Mouse (Mus musculus): ENCODE measurements around the gene Cdh6. TPM values are rescaled to one million over a fixed set of nuclear protein-coding genes. Genes with fewer than 3 reads are reported as not detected.
A peak's percentile ranks its signal among the peaks of the same experiment; 100 is the strongest.

The Cdh6 gene
- polyA plus RNA-seq, 1 experiment from 2014 or later: 2.1 TPM

- Histone ChIP-seq H3K27me3 (ENCODE audit: control insufficient read depth, insufficient read depth, low read length) (no peaks in the 10 kb centered on the region; the same call in 1 of the 2 replicates), H3K9ac (ENCODE audit: low read length) (peak overlapping the region; percentile 48), H3K4me3 (ENCODE audit: low read depth, low read length) (peak overlapping the region; percentile 52), H3K4me1 (replicated peaks; ENCODE audit: control insufficient read depth, insufficient read depth) (no peaks in the 10 kb centered on the region; the same call in 1 of the 2 replicates), H3K36me3 (ENCODE audit: control insufficient read depth, insufficient read depth, low read length) (no peaks in the 10 kb centered on the region), H3K4me2 (replicated peaks; ENCODE audit: low read depth) (peak overlapping the region; percentile 81), H3K27ac (replicated peaks) (no peak overlapping the region), H3K9me3 (ENCODE audit: control insufficient read depth, low read length) (no peaks in the 10 kb centered on the region)
- ATAC-seq (ENCODE audit: low FRiP score, low TSS enrichment) (0 out of 2 replicates have a peak, but pooled peaks have one; percentile 38), DNase-seq (ENCODE audit: low spot score) (no peak)
- WGBS: under 1% methylated on average over 26 of the region's 26 CpGs
- no peak for TF ChIP-seq EP300 (optimal IDR thresholded peaks at IDR 0.05)
- TF ChIP-seq CTCF (IDR thresholded peaks at IDR 0.05; ENCODE audit: low read depth): no peak
These were observed 957 bp downstream of the Cdh6 start for GRCm38 (mm10) chr15:13172365-13173070.

GRCm38 (mm10) chr15:13171486-13172364 is 1.8 kb downstream of the Cdh6 start:
- WGBS: 6% methylated on average over 16 of the region's 16 CpGs
- DNase-seq (ENCODE audit: low spot score): peak; percentile 18
- Histone ChIP-seq H3K9ac (ENCODE audit: low read length) (no peak overlapping the region), H3K27ac (replicated peaks) (no peak overlapping the region), H3K9me3 (ENCODE audit: control insufficient read depth, low read length) (no peaks in the 10 kb centered on the region), H3K4me1 (replicated peaks; ENCODE audit: control insufficient read depth, insufficient read depth) (no peaks in the 10 kb centered on the region; the same call in 1 of the 2 replicates), H3K4me3 (ENCODE audit: low read depth, low read length) (peak overlapping the region; percentile 52), H3K4me2 (replicated peaks; ENCODE audit: low read depth) (peak overlapping the region; percentile 81), H3K27me3 (ENCODE audit: control insufficient read depth, insufficient read depth, low read length) (no peaks in the 10 kb centered on the region; the same call in 1 of the 2 replicates), H3K36me3 (ENCODE audit: control insufficient read depth, insufficient read depth, low read length) (no peaks in the 10 kb centered on the region)
- TF ChIP-seq EP300 (optimal IDR thresholded peaks at IDR 0.05) (no peak), CTCF (IDR thresholded peaks at IDR 0.05; ENCODE audit: low read depth) (no peak)
- no peak for ATAC-seq (ENCODE audit: low FRiP score, low TSS enrichment)

GRCm38 (mm10) chr15:13165094-13165885 is 8.2 kb downstream of the Cdh6 start:
- Histone ChIP-seq H3K4me3 (ENCODE audit: low read depth, low read length) (no peak overlapping the region), H3K9me3 (ENCODE audit: control insufficient read depth, low read length) (no peaks in the 10 kb centered on the region), H3K4me1 (replicated peaks; ENCODE audit: control insufficient read depth, insufficient read depth) (no peaks in the 10 kb centered on the region), H3K36me3 (ENCODE audit: control insufficient read depth, insufficient read depth, low read length) (no peaks in the 10 kb centered on the region), H3K27ac (replicated peaks) (no peak overlapping the region), H3K27me3 (ENCODE audit: control insufficient read depth, insufficient read depth, low read length) (no peaks in the 10 kb centered on the region), H3K4me2 (replicated peaks; ENCODE audit: low read depth) (no peak overlapping the region), H3K9ac (ENCODE audit: low read length) (no peak overlapping the region)
- ATAC-seq (ENCODE audit: low FRiP score, low TSS enrichment) (no peak), DNase-seq (ENCODE audit: low spot score) (no peak)
- 90% methylated on average over 13 of the region's 13 CpGs for WGBS
- TF ChIP-seq EP300 (optimal IDR thresholded peaks at IDR 0.05) (no peak), CTCF (IDR thresholded peaks at IDR 0.05; ENCODE audit: low read depth) (no peak)

GRCm38 (mm10) chr15:13155820-13156219 is 17.7 kb downstream of the Cdh6 start:
- Histone ChIP-seq H3K4me3 (ENCODE audit: low read depth, low read length) (no peak overlapping the region), H3K4me1 (replicated peaks; ENCODE audit: control insufficient read depth, insufficient read depth) (no peaks in the 10 kb centered on the region), H3K4me2 (replicated peaks; ENCODE audit: low read depth) (no peak overlapping the region), H3K27me3 (ENCODE audit: control insufficient read depth, insufficient read depth, low read length) (no peaks in the 10 kb centered on the region), H3K36me3 (ENCODE audit: control insufficient read depth, insufficient read depth, low read length) (no peaks in the 10 kb centered on the region), H3K27ac (replicated peaks) (no peak overlapping the region), H3K9me3 (ENCODE audit: control insufficient read depth, low read length) (no peaks in the 10 kb centered on the region), H3K9ac (ENCODE audit: low read length) (no peak overlapping the region)
- ATAC-seq (ENCODE audit: low FRiP score, low TSS enrichment) (no peak), DNase-seq (ENCODE audit: low spot score) (no peak)
- WGBS: 91% methylated on average over 5 of the region's 5 CpGs
- TF ChIP-seq CTCF (IDR thresholded peaks at IDR 0.05; ENCODE audit: low read depth) (no peak), EP300 (optimal IDR thresholded peaks at IDR 0.05) (no peak)

GRCm38 (mm10) chr15:13155418-13155817 is 18.1 kb downstream of the Cdh6 start:
- ATAC-seq (ENCODE audit: low FRiP score, low TSS enrichment) (no peak), DNase-seq (ENCODE audit: low spot score) (no peak)
- H3K9ac ChIP-seq (ENCODE audit: low read length): no peak overlapping the region
- H3K27me3 ChIP-seq (ENCODE audit: control insufficient read depth, insufficient read depth, low read length): no peaks in the 10 kb centered on the region
- no peaks in the 10 kb centered on the region for H3K36me3 ChIP-seq (ENCODE audit: control insufficient read depth, insufficient read depth, low read length)
- H3K27ac ChIP-seq (replicated peaks): no peak overlapping the region
- H3K4me3 ChIP-seq (ENCODE audit: low read depth, low read length): no peak overlapping the region
- WGBS: 74% methylated on average over 6 of the region's 6 CpGs
- no peaks in the 10 kb centered on the region for H3K9me3 ChIP-seq (ENCODE audit: control insufficient read depth, low read length)
- no peak overlapping the region for H3K4me2 ChIP-seq (replicated peaks; ENCODE audit: low read depth)
- no peaks in the 10 kb centered on the region for H3K4me1 ChIP-seq (replicated peaks; ENCODE audit: control insufficient read depth, insufficient read depth)
- TF ChIP-seq CTCF (IDR thresholded peaks at IDR 0.05; ENCODE audit: low read depth) (no peak), EP300 (optimal IDR thresholded peaks at IDR 0.05) (no peak)

Measured in stomach, postnatal 0 days (tissue).